Mouse (Mus musculus): ENCODE data around the gene Cdkn1a.
A peak's percentile ranks its signal among the peaks of the same experiment; 100 is the strongest.
"Not testable (repeated sequence)": the region's sequence is repeated elsewhere in the genome, so short reads cannot be mapped to it uniquely, and the experiment has no call there.

Gene Cdkn1a

DNA sequence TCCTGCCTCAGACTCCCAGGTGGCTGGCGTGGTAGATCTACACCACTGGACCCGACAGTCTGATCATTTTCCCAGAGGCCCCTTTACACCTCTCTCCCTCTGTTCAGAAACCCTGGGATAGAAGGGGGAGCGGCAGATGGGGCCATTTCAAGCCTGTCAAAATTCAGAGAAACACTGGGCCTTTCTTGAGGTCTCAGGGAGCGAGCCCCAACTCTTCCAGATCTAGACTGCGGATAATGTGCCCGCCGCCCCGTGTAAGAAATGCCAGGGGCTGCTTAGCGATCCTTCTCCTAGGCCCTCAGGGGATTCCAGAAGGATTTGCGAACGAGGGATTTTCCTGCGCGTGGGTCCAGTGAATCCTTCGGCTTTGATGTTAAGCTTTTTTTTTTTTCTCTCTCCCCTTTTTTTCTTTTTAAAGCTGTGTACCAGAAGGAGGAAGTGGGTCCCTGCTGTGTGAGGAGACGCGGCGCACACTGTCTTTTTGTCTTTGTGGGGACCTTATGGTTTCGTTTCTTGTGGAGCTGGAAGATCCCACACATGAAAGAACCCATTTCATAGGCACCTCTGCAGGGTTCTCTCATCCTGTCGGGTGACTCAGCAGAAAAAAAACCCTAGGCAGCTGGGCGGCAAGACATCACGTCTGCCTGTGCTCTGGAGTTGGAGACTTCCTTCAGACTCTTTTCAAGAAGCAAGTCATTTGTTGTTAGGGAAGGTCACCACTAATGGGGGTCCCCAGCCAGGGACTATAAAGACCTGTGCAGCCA lies 9.0 kb upstream of the Cdkn1a start:
- no peak for DNase-seq (ENCODE audit: low spot score in 2 of 2)

- peak in 1 of 2 experiments; percentile 1 for DNase-seq (ENCODE audit: low spot score in 2 of 2)
Measured at GRCm38 (mm10) chr17:29083586-29083985, 7.2 kb upstream of the Cdkn1a start.

DNA sequence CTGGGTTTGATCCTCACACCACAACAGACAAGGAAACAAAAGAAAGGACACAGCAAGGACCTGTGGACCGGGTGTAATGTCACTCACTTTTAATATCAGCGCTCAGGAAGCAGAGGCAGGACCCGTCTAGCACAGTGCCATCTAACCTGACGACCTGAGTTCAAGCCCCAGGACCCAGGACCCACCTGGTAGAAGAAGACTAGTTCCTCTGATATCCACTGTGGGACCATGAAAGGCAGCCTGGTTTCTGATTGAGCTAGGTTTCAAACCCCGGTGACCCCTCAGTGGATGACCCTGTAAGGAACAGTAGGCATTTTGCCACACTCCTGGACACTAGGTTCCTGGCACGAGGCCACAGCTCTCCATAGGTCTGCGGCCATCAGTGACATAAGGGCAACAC lies 6.1 kb upstream of the Cdkn1a start:
- DNase-seq (ENCODE audit: low spot score in 2 of 2): peak in 1 of 2 experiments; percentile 3

GRCm38 (mm10) chr17:29085266-29085665 lies 5.5 kb upstream of the Cdkn1a start:
- no peak for DNase-seq (ENCODE audit: low spot score in 2 of 2)

- no peak for DNase-seq (ENCODE audit: low spot score in 2 of 2)
Measured at GRCm38 (mm10) chr17:29086916-29087315, 3.9 kb upstream of the Cdkn1a start.

DNA sequence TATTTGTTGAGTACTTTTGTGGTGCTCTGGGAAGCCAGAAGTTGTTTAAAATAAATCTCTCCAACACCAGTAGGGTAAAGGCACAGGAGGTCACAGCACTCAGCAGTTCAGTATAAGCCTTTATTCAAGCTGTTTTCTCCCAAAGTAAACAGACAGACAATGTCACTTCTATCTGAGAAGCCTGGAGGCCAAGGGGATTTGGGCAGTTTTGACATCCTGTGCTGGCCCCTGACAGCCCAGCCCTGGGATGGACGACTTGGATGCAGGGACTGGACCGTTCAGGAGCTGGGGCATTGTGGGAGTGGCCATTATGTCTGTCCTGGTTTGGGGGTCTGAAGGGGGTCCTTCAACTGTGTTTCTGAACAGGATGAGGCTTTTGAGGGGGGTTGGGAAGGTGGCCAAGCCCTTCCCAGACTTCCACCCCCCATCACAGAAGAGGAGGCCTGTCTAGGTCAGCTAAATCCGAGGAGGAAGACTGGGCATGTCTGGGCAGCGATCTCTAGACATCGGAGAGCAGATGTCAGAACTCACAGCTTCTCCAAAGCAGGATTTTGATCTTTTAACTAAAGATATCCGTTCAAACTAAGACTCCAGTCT lies 670 bp downstream of the Cdkn1a start:
- no peak for DNase-seq (ENCODE audit: low spot score in 2 of 2)

- no peak for DNase-seq (ENCODE audit: low spot score in 2 of 2)
Measured at GRCm38 (mm10) chr17:29092497-29092896, 1.7 kb downstream of the Cdkn1a start.

- peak; percentile 77 to 78 for DNase-seq (ENCODE audit: low spot score in 2 of 2)
Measured at GRCm38 (mm10) chr17:29093110-29093952, 2.6 kb downstream of the Cdkn1a start.

DNA sequence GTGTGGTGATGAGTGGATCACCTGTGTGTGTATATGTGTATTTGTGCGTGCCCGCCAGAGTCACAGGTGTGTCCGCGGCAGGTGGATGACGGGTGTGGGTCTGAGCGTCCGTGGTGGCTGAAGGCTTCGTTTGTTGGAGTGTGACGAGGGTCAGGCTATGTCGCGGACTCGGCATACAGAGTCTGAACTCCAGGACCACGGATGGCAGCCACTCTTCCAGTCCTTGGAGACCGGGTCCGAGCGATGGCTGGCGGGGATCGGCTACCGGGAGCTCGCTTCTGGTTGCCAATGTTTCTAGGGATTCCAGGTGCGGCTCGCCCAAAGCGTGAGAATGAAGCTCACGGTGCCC lies 3.2 kb downstream of the Cdkn1a start:
- DNase-seq (ENCODE audit: low spot score in 2 of 2): no peak

DNA sequence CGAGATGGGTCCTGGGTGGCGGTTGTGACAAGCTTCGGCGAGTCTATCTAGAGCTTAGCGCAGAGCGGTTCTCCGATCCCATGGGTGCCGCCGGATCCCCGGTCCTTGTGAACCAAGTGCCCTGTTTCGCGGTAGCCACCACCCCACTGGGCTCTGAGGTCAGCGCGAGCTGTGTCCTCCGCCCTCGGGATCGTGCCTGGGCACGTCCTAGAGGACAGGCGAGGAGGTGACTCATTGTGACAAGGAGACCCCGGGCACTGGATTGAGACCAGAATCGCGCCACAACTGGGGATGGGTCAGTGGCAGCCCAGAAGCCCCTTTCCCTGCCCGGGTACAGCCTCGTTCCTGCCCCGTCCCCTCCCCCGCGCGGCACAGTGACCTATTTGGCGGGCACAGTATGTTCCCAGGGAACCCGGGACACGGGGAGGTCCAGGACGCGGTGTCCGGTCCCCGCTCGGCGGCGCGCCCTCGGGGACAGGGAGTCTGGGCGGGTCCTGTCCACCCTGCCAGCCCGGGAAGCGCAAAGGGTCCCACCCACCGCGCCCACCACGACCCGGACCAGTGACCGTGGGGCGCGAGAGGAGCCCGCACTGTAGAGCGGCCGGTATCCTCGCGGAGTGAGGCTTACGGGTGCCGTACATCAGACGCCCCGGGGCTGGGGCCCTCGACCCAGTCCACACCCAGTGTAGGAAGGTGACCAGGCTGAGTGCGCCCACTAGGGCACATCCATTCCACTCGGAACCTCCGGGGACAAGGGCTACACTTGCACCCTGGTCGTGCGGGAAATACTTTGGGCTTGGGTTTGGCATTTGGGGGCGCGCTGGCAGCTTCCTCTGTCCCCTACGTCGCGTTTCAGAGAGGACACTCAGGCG lies 3.8 kb downstream of the Cdkn1a start:
- peak; percentile 52 to 65 for DNase-seq (ENCODE audit: low spot score in 2 of 2)

- peak; percentile 95 to 96 for DNase-seq (ENCODE audit: low spot score in 2 of 2)
Measured at GRCm38 (mm10) chr17:29095201-29095733, 4.5 kb downstream of the Cdkn1a start.

GRCm38 (mm10) chr17:29096245-29096644 lies 5.5 kb downstream of the Cdkn1a start:
- DNase-seq (ENCODE audit: low spot score in 2 of 2): no peak

GRCm38 (mm10) chr17:29096851-29097561 lies 6.2 kb downstream of the Cdkn1a start:
- peak in 1 of 2 experiments; percentile 3 for DNase-seq (ENCODE audit: low spot score in 2 of 2)

GRCm38 (mm10) chr17:29098291-29098690 lies 7.5 kb downstream of the Cdkn1a start:
- peak in 1 of 2 experiments; percentile 5 for DNase-seq (ENCODE audit: low spot score in 2 of 2)

DNA sequence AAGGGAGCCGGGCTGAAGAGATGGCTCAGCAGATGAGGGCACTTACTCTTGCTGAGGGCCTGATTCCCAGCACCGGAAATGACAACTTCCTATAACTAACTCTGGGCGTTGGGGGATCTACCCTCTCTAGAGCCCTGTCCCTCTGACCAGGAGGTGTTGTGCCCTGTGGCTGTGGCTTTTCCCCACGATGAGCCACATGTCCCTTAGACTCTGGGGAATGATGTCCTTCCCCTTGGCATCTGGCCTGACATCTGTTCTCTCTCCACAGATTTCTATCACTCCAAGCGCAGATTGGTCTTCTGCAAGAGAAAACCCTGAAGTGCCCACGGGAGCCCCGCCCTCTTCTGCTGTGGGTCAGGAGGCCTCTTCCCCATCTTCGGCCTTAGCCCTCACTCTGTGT lies 8.3 kb downstream of the Cdkn1a start:
- peak in 1 of 2 experiments; percentile 3 for DNase-seq (ENCODE audit: low spot score in 2 of 2)

GRCm38 (mm10) chr17:29100627-29101026 lies 9.9 kb downstream of the Cdkn1a start:
- DNase-seq (ENCODE audit: low spot score in 2 of 2): peak in 1 of 2 experiments; percentile 2

GRCm38 (mm10) chr17:29110356-29110755 lies 19.6 kb downstream of the Cdkn1a start:
- DNase-seq (ENCODE audit: low spot score in 2 of 2): not testable (repeated sequence)

DNA sequence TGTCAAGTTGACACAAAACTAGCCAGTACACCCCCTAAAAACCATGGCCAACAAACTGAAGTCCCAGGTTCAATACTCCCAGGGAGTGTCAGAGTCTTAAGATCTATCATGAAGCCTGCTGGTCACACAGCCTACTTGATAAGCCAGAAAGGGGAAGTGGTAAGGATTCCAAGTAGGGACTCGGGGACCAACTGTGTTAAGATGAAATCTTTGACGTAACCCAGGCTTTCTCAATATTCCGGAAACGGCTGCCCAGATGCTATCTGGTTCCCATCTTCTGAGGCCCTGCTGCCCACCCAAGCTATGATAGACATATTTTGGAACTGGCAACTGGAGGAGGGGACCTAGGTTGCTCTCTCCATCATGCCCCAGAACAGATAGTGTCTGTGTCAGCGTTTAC lies 20.6 kb downstream of the Cdkn1a start:
- no peak for DNase-seq (ENCODE audit: low spot score in 2 of 2)

- no peak for DNase-seq (ENCODE audit: low spot score in 2 of 2)
Measured at GRCm38 (mm10) chr17:29113591-29114352, 23.0 kb downstream of the Cdkn1a start, which contains the start of gene Rab44. Gene Rab44, plus strand, starts transcription at chr17:29114145.

- no peak for DNase-seq (ENCODE audit: low spot score in 2 of 2)
Measured at GRCm38 (mm10) chr17:29116023-29116422, 25.2 kb downstream of the Cdkn1a start.

All from frontal cortex, postnatal 10 days (tissue).